Mouse (Mus musculus) heart, adult 2 months (tissue): ENCODE measurements at regions not wholly inside any gene's neighbourhood (a gene's known extent, or its start where the extent isn't known, plus 50 kb on each side); places are given as distances from the start of the nearest gene placed in this dataset.

Source experiments
- CTCF ChIP-seq: fragments of 200-600 bp; IDR thresholded peaks from 2 replicates; pipeline ENCODE4 v1.8.1; 2022; ENCODE audit warnings: antibody characterized with exemption, mild to moderate bottlenecking, moderate library complexity
- EP300 ChIP-seq: fragments of 200-500 bp; IDR thresholded peaks from 2 replicates; pipeline ENCODE4 v1.6.1; 2011; ENCODE audit warnings: low read depth, low read length, control low read depth; ENCODE audit not compliant: insufficient read depth
- POLR2A ChIP-seq: fragments of 200-500 bp; IDR thresholded peaks from 2 replicates; pipeline ENCODE4 v1.6.1; 2011; ENCODE audit warnings: mild to moderate bottlenecking, low read depth, low read length, control low read depth; ENCODE audit not compliant: insufficient read depth

GRCm38 (mm10) chr4:31370062-31370461, 593.8 kb upstream of the Map3k7 start:
- TF ChIP-seq EP300 (no peak), CTCF (no peak), POLR2A (no peak)
